Mouse (Mus musculus): ENCODE results near the gene Iqcn. TPM values are rescaled to one million over a fixed set of nuclear protein-coding genes. Genes with fewer than 3 reads are reported as not detected.

Iqcn gene
- polyA plus RNA-seq, 1 experiment from 2014 or later: not detected

- Histone ChIP-seq H3K4me2 (ENCODE audit: low read length) (peak within 1 kb of the TSS; percentile 17; the same call in 1 of the 2 replicates), H3K4me1 (ENCODE audit: control insufficient read depth, insufficient read depth, low read depth, low read length) (no peaks in the 10 kb centered on the region; the same call in 1 of the 2 replicates), H3K4me3 (ENCODE audit: low read length) (no peak within 1 kb of the TSS), H3K27ac (ENCODE audit: low read depth, low read length) (no peak within 1 kb of the TSS), H3K9me3 (ENCODE audit: control insufficient read depth, low read length) (no peaks in the 10 kb centered on the region), H3K27me3 (replicated peaks; ENCODE audit: control insufficient read depth, insufficient read depth, low read length) (no peaks in the 10 kb centered on the region; the same call in none of the 2 replicates), H3K9ac (ENCODE audit: low read depth, low read length) (no peak within 1 kb of the TSS; the same call in 1 of the 2 replicates), H3K36me3 (ENCODE audit: control insufficient read depth, insufficient read depth, low read length) (no peaks in the 10 kb centered on the region)
- WGBS: 3% methylated on average over 19 of the region's 19 CpGs
- 0 out of 2 replicates have a peak, but pooled peaks have one; percentile 6 for ATAC-seq
Measured at GRCm38 (mm10) chr8:70718297-70718696, 15.0 kb downstream of the Iqcn start, which contains the start of gene Gm3336. Gene Gm3336, plus strand, starts transcription at chr8:70718543.

GRCm38 (mm10) chr8:70719796-70720270, 16.6 kb downstream of the Iqcn start:
- H3K4me3 ChIP-seq (ENCODE audit: low read length): no peak overlapping the region
- H3K4me1 ChIP-seq (ENCODE audit: control insufficient read depth, insufficient read depth, low read depth, low read length): no peaks in the 10 kb centered on the region; the same call in 1 of the 2 replicates
- H3K36me3 ChIP-seq (ENCODE audit: control insufficient read depth, insufficient read depth, low read length): no peaks in the 10 kb centered on the region
- no peak; the same call in 1 of the 2 replicates for ATAC-seq
- no peak overlapping the region for H3K4me2 ChIP-seq (ENCODE audit: low read length)
- H3K27me3 ChIP-seq (replicated peaks; ENCODE audit: control insufficient read depth, insufficient read depth, low read length): no peaks in the 10 kb centered on the region; the same call in none of the 2 replicates
- no peaks in the 10 kb centered on the region for H3K9me3 ChIP-seq (ENCODE audit: control insufficient read depth, low read length)
- H3K9ac ChIP-seq (ENCODE audit: low read depth, low read length): no peak overlapping the region
- 70% methylated on average over 9 of the region's 9 CpGs for WGBS
- H3K27ac ChIP-seq (ENCODE audit: low read depth, low read length): no peak overlapping the region

- no peaks in the 10 kb centered on the region; the same call in 1 of the 2 replicates for H3K4me1 ChIP-seq (ENCODE audit: control insufficient read depth, insufficient read depth, low read depth, low read length)
- H3K4me3 ChIP-seq (ENCODE audit: low read length): no peak overlapping the region
- peak; percentile 79 for ATAC-seq
- H3K4me2 ChIP-seq (ENCODE audit: low read length): no peak overlapping the region
- no peaks in the 10 kb centered on the region for H3K9me3 ChIP-seq (ENCODE audit: control insufficient read depth, low read length)
- no peak overlapping the region for H3K9ac ChIP-seq (ENCODE audit: low read depth, low read length)
- H3K27ac ChIP-seq (ENCODE audit: low read depth, low read length): no peak overlapping the region
- 3% methylated on average over 3 of the region's 3 CpGs for WGBS
- H3K36me3 ChIP-seq (ENCODE audit: control insufficient read depth, insufficient read depth, low read length): no peaks in the 10 kb centered on the region
- H3K27me3 ChIP-seq (replicated peaks; ENCODE audit: control insufficient read depth, insufficient read depth, low read length): no peaks in the 10 kb centered on the region; the same call in none of the 2 replicates
Measured at GRCm38 (mm10) chr8:70720739-70721138, 17.5 kb downstream of the Iqcn start.

- no peak overlapping the region for H3K4me3 ChIP-seq (ENCODE audit: low read length)
- H3K9me3 ChIP-seq (ENCODE audit: control insufficient read depth, low read length): no peaks in the 10 kb centered on the region
- no peak for ATAC-seq
- no peaks in the 10 kb centered on the region for H3K36me3 ChIP-seq (ENCODE audit: control insufficient read depth, insufficient read depth, low read length)
- no peak overlapping the region for H3K9ac ChIP-seq (ENCODE audit: low read depth, low read length)
- no peak overlapping the region for H3K4me2 ChIP-seq (ENCODE audit: low read length)
- no peaks in the 10 kb centered on the region; the same call in none of the 2 replicates for H3K27me3 ChIP-seq (replicated peaks; ENCODE audit: control insufficient read depth, insufficient read depth, low read length)
- no peak overlapping the region for H3K27ac ChIP-seq (ENCODE audit: low read depth, low read length)
- H3K4me1 ChIP-seq (ENCODE audit: control insufficient read depth, insufficient read depth, low read depth, low read length): no peaks in the 10 kb centered on the region; the same call in 1 of the 2 replicates
- WGBS: 83% methylated on average over 8 of the region's 8 CpGs
Measured at GRCm38 (mm10) chr8:70721601-70722000, 18.3 kb downstream of the Iqcn start.

DNA sequence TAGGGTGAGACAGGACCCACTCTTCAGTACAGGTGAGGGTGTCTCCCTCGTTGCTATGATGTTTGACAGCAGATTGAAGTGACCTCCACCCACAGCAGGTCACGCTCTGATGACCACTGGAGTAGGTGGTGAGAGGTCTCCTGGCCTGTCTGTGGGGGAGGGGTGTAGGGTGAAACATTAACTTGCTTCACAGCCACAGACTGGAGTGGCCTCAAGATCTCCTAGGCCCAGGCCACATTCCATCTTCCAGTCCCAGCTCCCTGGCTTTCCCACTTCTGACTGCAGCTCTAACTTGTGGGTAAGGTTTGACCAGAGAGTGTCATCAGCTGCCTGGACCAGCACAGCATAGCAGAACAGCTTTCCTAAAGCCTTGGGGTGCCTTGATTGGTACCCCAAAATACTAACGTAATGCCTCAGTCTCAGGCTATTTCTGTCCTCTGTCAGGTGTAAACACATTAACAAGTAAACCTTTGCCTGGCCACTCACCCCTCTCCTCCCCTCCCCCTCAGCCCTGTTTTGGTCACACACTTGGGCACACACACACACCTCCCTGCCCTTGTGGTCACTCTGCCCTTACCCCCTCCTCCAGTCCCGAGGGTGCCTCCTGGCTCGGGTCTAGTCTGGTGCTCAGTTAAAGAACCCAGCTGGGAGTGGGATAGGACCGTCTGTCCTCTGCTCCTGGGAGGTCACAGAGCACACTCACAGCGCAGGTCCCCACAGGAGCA, 20.4 kb downstream of the Iqcn start, which contains the start of gene Pde4c:
Gene Pde4c (plus strand): TSS at position 235 of the 725 bp plus-strand sequence.
- Histone ChIP-seq H3K4me3 (ENCODE audit: low read length) (no peak within 1 kb of the TSS), H3K36me3 (ENCODE audit: control insufficient read depth, insufficient read depth, low read length) (no peaks in the 10 kb centered on the region), H3K9ac (ENCODE audit: low read depth, low read length) (no peak within 1 kb of the TSS), H3K27ac (ENCODE audit: low read depth, low read length) (no peak within 1 kb of the TSS), H3K9me3 (ENCODE audit: control insufficient read depth, low read length) (no peaks in the 10 kb centered on the region), H3K4me1 (ENCODE audit: control insufficient read depth, insufficient read depth, low read depth, low read length) (no peaks in the 10 kb centered on the region), H3K27me3 (replicated peaks; ENCODE audit: control insufficient read depth, insufficient read depth, low read length) (peaks cover 3% of the 10 kb centered on the region), H3K4me2 (ENCODE audit: low read length) (no peak within 1 kb of the TSS)
- WGBS: 62% methylated on average over 7 of the region's 7 CpGs
- ATAC-seq: no peak

DNA sequence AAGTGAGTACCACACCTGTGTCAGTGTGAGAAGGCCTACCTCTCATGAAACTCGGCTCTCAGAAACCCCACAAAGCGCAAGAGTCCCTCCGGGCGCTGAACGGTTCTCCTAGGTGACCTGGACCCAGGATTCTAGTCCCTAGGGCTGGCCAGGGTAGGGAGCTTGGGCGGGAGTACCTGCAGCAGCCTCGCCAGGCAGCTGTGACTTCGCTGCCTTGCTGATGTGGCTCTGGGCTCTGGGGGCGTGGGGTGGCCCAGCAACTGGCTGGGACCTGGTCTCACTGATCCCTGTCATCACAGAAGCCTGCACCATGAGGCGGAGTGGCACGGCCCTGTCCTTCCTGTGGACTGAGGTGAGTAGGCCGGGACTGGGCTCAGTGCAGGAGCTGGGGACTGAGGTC, 21.0 kb downstream of the Iqcn start:
- Histone ChIP-seq H3K36me3 (ENCODE audit: control insufficient read depth, insufficient read depth, low read length) (no peaks in the 10 kb centered on the region), H3K27ac (ENCODE audit: low read depth, low read length) (no peak overlapping the region), H3K4me3 (ENCODE audit: low read length) (no peak overlapping the region), H3K9ac (ENCODE audit: low read depth, low read length) (no peak overlapping the region), H3K27me3 (replicated peaks; ENCODE audit: control insufficient read depth, insufficient read depth, low read length) (peaks cover 8% of the 10 kb centered on the region), H3K9me3 (ENCODE audit: control insufficient read depth, low read length) (no peaks in the 10 kb centered on the region), H3K4me1 (ENCODE audit: control insufficient read depth, insufficient read depth, low read depth, low read length) (no peaks in the 10 kb centered on the region), H3K4me2 (ENCODE audit: low read length) (no peak overlapping the region)
- ATAC-seq: no peak
- 79% methylated on average over 12 of the region's 12 CpGs for WGBS

- 35% methylated on average over 14 of the region's 14 CpGs for WGBS
- Histone ChIP-seq H3K9me3 (ENCODE audit: control insufficient read depth, low read length) (no peaks in the 10 kb centered on the region), H3K27me3 (replicated peaks; ENCODE audit: control insufficient read depth, insufficient read depth, low read length) (peaks cover 24% of the 10 kb centered on the region), H3K27ac (ENCODE audit: low read depth, low read length) (no peak overlapping the region), H3K4me2 (ENCODE audit: low read length) (no peak overlapping the region), H3K4me1 (ENCODE audit: control insufficient read depth, insufficient read depth, low read depth, low read length) (no peaks in the 10 kb centered on the region), H3K36me3 (ENCODE audit: control insufficient read depth, insufficient read depth, low read length) (no peaks in the 10 kb centered on the region), H3K9ac (ENCODE audit: low read depth, low read length) (no peak overlapping the region), H3K4me3 (ENCODE audit: low read length) (no peak overlapping the region)
- no peak for ATAC-seq
Measured at GRCm38 (mm10) chr8:70725792-70726447, 22.7 kb downstream of the Iqcn start.

- Histone ChIP-seq H3K36me3 (ENCODE audit: control insufficient read depth, insufficient read depth, low read length) (no peaks in the 10 kb centered on the region), H3K9me3 (ENCODE audit: control insufficient read depth, low read length) (no peaks in the 10 kb centered on the region), H3K27ac (ENCODE audit: low read depth, low read length) (no peak overlapping the region), H3K27me3 (replicated peaks; ENCODE audit: control insufficient read depth, insufficient read depth, low read length) (peaks cover 26% of the 10 kb centered on the region), H3K9ac (ENCODE audit: low read depth, low read length) (no peak overlapping the region), H3K4me1 (ENCODE audit: control insufficient read depth, insufficient read depth, low read depth, low read length) (no peaks in the 10 kb centered on the region), H3K4me3 (ENCODE audit: low read length) (no peak overlapping the region), H3K4me2 (ENCODE audit: low read length) (no peak overlapping the region)
- WGBS: 40% methylated on average over 11 of the region's 11 CpGs
- no peak for ATAC-seq
Measured at GRCm38 (mm10) chr8:70726721-70727120, 23.5 kb downstream of the Iqcn start.
